Mouse (Mus musculus) heart, embryonic 10.5 days (tissue): ENCODE data around the gene Gm47959. TPM values are rescaled to one million over a fixed set of nuclear protein-coding genes. Genes with fewer than 3 reads are reported as not detected.

ENCODE experiments used
- DNase-seq: peaks from one replicate; pipeline ENCODE4 v3.0.0-alpha.2; 2017; ENCODE audit warnings: low spot score
- H3K27ac ChIP-seq: fragments of 300-500 bp; sonication (generic); 2 replicates; pipeline ENCODE4 v1.5.1; 2016; ENCODE audit warnings: mild to moderate bottlenecking
- H3K27me3 ChIP-seq: fragments of 300-500 bp; sonication (generic); 2 replicates; pipeline ENCODE4 v1.6.1; 2016; ENCODE audit warnings: mild to moderate bottlenecking; ENCODE audit not compliant: poor library complexity, insufficient read depth, severe bottlenecking
- H3K36me3 ChIP-seq: fragments of 300-500 bp; sonication (generic); 2 replicates; pipeline ENCODE4 v1.6.1; 2016; ENCODE audit warnings: mild to moderate bottlenecking, moderate library complexity
- H3K4me1 ChIP-seq: fragments of 300-500 bp; sonication (generic); 2 replicates; pipeline ENCODE4 v1.6.1; 2016; ENCODE audit warnings: mild to moderate bottlenecking
- H3K4me3 ChIP-seq: fragments of 300-500 bp; sonication (generic); 2 replicates; pipeline ENCODE4 v1.5.1; 2016; ENCODE audit warnings: mild to moderate bottlenecking, moderate library complexity
- H3K9me3 ChIP-seq: fragments of 300-500 bp; sonication (generic); 2 replicates; pipeline ENCODE4 v1.6.1; 2016; ENCODE audit warnings: mild to moderate bottlenecking, moderate library complexity
- WGBS: fragments of 180-500 bp; shearing (Covaris S2); methylation state at CpG from one replicate; pipeline ENCODE4 v1.1.7; 2016; 5-methylcytosine and 5-hydroxymethylcytosine counted together
- polyA plus RNA-seq: library from polyadenylated mRNA; unstranded; fragments of >200 nt; fragmentation: Nextera tagmentation; extraction: Ambion mirVana; gene quantifications from 2 replicates; pipeline ENCODE4 v1.2.1, GENCODE M21; 2016

Gene Gm47959
- polyA plus RNA-seq, 1 experiment from 2014 or later = not detected

DNA sequence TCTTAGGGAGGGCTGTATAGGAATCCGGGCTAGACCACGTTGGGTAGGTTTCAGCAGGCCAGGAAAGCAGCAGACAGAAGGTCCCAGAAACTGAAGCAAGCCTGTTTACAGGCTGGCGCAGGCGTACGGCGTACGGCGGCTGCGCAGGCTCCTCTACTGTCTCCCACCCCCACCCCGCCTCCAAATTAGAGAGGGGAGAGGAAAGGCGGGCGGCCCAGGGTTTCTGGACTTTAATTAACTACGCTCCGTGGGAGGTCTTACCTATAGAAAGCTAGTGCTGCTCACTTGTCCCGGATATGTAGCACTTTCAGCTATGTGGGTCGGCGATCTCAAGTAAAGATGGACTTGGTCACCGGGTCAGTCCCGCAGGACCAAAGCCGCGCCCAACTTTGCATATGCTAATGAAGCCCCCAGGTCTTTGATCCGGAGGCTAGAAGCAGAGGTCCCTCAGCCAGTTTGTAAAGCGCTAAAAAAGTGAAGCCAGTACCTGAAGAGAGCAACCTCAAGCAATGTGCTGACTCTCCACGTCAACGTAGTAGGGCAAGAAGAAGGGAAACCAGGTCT lies 37.8 kb downstream of the Gm47959 start, which contains the start of gene Slc19a3:
Gene Slc19a3 (minus strand): TSS at position 340 of the 564 bp plus-strand sequence.
- under 1% methylated on average over 25 of the region's 25 CpGs for WGBS
- no peaks in the 10 kb centered on the region for H3K9me3 ChIP-seq
- H3K4me3 ChIP-seq = peak within 1 kb of the TSS; percentile 69
- H3K27me3 ChIP-seq = no peaks in the 10 kb centered on the region
- DNase-seq = peak; percentile 78
- H3K4me1 ChIP-seq = peaks cover 5% of the 10 kb centered on the region; the same call in 1 of the 2 replicates
- H3K36me3 ChIP-seq = no peaks in the 10 kb centered on the region
- peak within 1 kb of the TSS; percentile 70 for H3K27ac ChIP-seq

DNA sequence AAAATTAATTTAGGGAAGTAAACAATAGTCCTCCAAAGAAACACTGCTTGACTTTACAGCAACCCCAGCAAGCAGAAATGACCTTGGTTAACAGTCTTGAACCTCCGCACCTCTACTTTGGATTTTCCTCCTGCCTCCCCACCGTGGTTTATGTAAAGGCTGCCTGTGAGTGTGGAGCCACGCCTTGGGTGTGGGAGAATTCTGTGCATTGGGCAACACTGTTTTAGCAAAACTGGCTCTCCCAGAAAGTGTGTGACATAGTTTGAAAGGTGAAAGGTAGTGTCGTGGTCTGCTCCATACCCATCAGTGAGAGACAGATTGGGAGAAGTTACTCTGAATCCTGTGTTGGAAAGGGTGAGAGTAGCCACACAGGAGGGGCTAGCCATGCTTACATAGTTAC lies 38.7 kb downstream of the Gm47959 start:
- peaks cover 5% of the 10 kb centered on the region; the same call in 1 of the 2 replicates for H3K4me1 ChIP-seq
- no peak overlapping the region for H3K27ac ChIP-seq
- WGBS = 78% methylated on average over 4 of the region's 4 CpGs
- no peaks in the 10 kb centered on the region for H3K36me3 ChIP-seq
- H3K27me3 ChIP-seq = no peaks in the 10 kb centered on the region
- no peak for DNase-seq
- no peaks in the 10 kb centered on the region for H3K9me3 ChIP-seq
- no peak overlapping the region for H3K4me3 ChIP-seq

DNA sequence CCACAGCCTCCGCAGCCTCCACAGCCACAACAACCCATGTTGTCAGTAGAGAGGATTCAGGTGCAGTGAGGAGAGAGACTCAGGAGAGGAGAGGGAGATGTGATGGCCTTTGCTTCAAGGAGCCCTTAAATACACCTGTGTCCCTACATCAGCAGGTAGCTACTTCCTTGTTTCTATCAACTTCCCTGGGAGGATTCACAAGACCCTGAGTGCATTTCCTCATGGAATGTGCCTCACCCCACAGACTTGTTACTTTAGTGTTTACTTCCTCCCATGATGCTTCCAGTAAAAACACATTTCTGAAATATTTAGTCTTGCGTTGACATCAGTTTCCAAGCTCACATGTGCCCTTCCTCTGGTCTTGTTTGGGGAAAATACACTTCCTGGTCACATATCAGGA lies 42.0 kb downstream of the Gm47959 start, which contains the start of gene Krtap28-10:
Gene Krtap28-10 (minus strand): TSS at position 101 of the 400 bp plus-strand sequence.
- no peak for DNase-seq
- no peak within 1 kb of the TSS for H3K4me3 ChIP-seq
- no peaks in the 10 kb centered on the region for H3K9me3 ChIP-seq
- peaks cover 5% of the 10 kb centered on the region; the same call in 1 of the 2 replicates for H3K27me3 ChIP-seq
- no peak within 1 kb of the TSS for H3K27ac ChIP-seq
- no peaks in the 10 kb centered on the region for H3K36me3 ChIP-seq
- WGBS = 88% methylated on average over 2 of the region's 2 CpGs
- peaks cover 5% of the 10 kb centered on the region; the same call in 1 of the 2 replicates for H3K4me1 ChIP-seq

DNA sequence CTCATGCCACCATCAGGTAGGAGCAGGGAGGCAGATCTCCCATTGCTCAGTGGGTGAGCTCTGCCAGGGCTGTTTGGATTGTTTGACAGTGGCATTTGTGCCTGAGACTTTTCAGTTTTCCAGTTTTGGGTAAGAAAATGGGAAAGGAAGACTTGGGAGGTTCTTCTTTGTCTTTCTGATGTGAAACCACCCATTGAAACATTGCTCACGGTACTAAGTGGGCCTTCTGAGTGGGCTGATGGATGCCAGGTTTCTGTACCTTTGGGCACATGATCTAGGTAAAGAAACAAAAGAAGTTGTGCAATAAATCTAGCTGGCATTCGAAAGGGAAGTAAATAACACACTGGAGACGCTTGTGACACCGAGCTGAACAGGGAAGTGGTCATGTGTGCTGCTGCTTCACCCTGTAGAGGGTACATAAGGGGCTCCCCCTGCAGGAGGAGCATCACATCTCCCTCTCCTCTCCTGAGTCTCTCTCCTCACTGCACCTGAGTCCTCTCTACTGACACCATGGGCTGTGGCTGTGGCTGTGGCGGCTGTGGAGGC lies 44.6 kb downstream of the Gm47959 start, which contains the start of gene Gm47969:
Gene Gm47969 (plus strand): TSS at position 51 of the 546 bp plus-strand sequence.
- Histone ChIP-seq H3K36me3 (no peaks in the 10 kb centered on the region), H3K4me1 (no peaks in the 10 kb centered on the region), H3K27ac (no peak within 1 kb of the TSS), H3K27me3 (peaks cover 5% of the 10 kb centered on the region; the same call in 1 of the 2 replicates), H3K9me3 (no peaks in the 10 kb centered on the region), H3K4me3 (no peak within 1 kb of the TSS)
- no peak for DNase-seq
- 75% methylated on average over 5 of the region's 5 CpGs for WGBS

Other genes with a start within 250 kb of the Gm47959 start
- not detected in 2 replicates for gene Tm4sf20, start 232.1 kb upstream of the Gm47959 start, polyA plus RNA-seq
- gene Gm47791, start 229.3 kb upstream of the Gm47959 start, polyA plus RNA-seq = not detected in 2 replicates
- 33.5 and 44.7 TPM in 2 replicates for gene Agfg1, start 161.1 kb upstream of the Gm47959 start, polyA plus RNA-seq
- not detected in 2 replicates for gene A030005L19Rik, start 87.2 kb upstream of the Gm47959 start, polyA plus RNA-seq
- gene A030014E15Rik, start 75.6 kb upstream of the Gm47959 start, polyA plus RNA-seq = not detected in 2 replicates
- not detected in 2 replicates for gene Gm6217, start 69.1 kb upstream of the Gm47959 start, polyA plus RNA-seq
- not detected in 2 replicates for gene A030003K21Rik, start 57.2 kb upstream of the Gm47959 start, polyA plus RNA-seq
- gene Gm7544, start 44.5 kb upstream of the Gm47959 start, polyA plus RNA-seq = not detected in 2 replicates
- gene Gm47955, start 40.3 kb upstream of the Gm47959 start, polyA plus RNA-seq = not detected in 2 replicates
- 2.5 and 2.8 TPM in 2 replicates for gene Slc19a3, start 37.9 kb downstream of the Gm47959 start, polyA plus RNA-seq
- gene Krtap28-10, start 41.9 kb downstream of the Gm47959 start, polyA plus RNA-seq = not detected in 2 replicates
- gene Gm47969, start 44.4 kb downstream of the Gm47959 start, polyA plus RNA-seq = not detected in 2 replicates
- gene A030005K14Rik, start 58.8 kb downstream of the Gm47959 start, polyA plus RNA-seq = not detected in 2 replicates
- 0.25 TPM in 1 of 2 replicates, not detected in the other for gene Krtap28-13, start 60.4 kb downstream of the Gm47959 start, polyA plus RNA-seq
- gene Ccl20, start 116.2 kb downstream of the Gm47959 start, polyA plus RNA-seq = 0.21 and 0.34 TPM in 2 replicates
- 0.14 TPM in 1 of 2 replicates, not detected in the other for gene Daw1, start 159.2 kb downstream of the Gm47959 start, polyA plus RNA-seq